Mouse (Mus musculus): Measurements from ENCODE around the gene Ypel3. TPM values are rescaled to one million over a fixed set of nuclear protein-coding genes. Genes with fewer than 3 reads are reported as not detected.

Gene Ypel3
- polyA plus RNA-seq, 1 experiment from 2014 or later = 64.6 TPM

- Histone ChIP-seq H3K4me2 (replicated peaks; ENCODE audit: low read depth) (peak overlapping the region; percentile 40), H3K9ac (ENCODE audit: low read depth, low read length) (0 out of 2 replicates have a peak overlapping the region, but pooled peaks have one; percentile 31), H3K9me3 (ENCODE audit: control insufficient read depth) (no peaks in the 10 kb centered on the region), H3K4me3 (ENCODE audit: low read depth, low read length) (peak overlapping the region; percentile 14; the same call in 1 of the 2 replicates), H3K36me3 (ENCODE audit: control insufficient read depth, insufficient read depth) (no peaks in the 10 kb centered on the region), H3K27ac (ENCODE audit: low read depth, low read length) (no peak overlapping the region), H3K27me3 (replicated peaks; ENCODE audit: control insufficient read depth, insufficient read depth, low read length) (no peaks in the 10 kb centered on the region), H3K4me1 (replicated peaks; ENCODE audit: control insufficient read depth, insufficient read depth, low read length) (peaks cover 5% of the 10 kb centered on the region; the same call in 1 of the 2 replicates)
- TF ChIP-seq CTCF (IDR thresholded peaks at IDR 0.05; ENCODE audit: low read depth) = peak; percentile 91
- under 1% methylated on average over 9 of the region's 9 CpGs for WGBS
- peak; percentile 62 for ATAC-seq
Observed at GRCm38 (mm10) chr7:126754866-126755265, 21.9 kb upstream of the Ypel3 start.

- H3K9ac ChIP-seq (ENCODE audit: low read depth, low read length) = no peak overlapping the region
- ATAC-seq = no peak
Observed at GRCm38 (mm10) chr7:126758539-126758938, 18.2 kb upstream of the Ypel3 start.

DNA sequence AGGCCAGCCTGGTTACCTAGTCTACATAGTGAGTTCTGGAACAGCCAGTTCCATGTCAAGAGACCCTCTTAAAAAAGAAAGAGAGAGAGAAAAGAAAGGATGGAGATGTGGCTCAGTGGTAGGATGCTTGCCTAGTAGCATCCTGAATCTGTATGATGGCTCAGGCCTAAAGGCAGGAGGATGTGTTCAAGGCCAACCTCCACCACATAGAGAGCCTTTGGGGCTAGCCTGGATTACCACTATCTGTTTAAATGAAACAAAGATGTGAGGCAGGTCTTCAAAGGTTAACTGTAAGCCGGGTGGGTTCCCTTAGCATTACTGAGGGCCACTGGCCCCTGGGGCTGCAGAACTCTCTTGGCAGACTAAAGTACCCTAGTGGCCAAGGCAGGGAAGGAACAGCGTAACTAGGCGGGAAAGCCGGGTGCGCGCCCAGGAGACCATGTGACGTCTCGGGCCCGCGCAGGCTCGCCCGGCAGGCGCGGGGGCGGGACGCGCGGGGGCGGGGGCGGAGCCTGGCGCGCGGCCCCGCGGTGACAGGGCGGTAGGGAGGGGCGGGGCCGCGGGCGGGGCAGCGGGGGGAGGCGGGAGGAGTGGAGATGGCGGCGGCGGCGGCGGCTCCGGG lies 17.6 kb upstream of the Ypel3 start, which contains the start of gene Mapk3:
Mapk3 (plus strand) TSS at position 552 of the 622 bp plus-strand sequence.
- WGBS = 1% methylated on average over 15 of the region's 38 CpGs
- ATAC-seq = peak; percentile 66
- TF ChIP-seq CTCF (IDR thresholded peaks at IDR 0.05; ENCODE audit: low read depth) = peak; percentile 83

More at GRCm38 (mm10) chr7:126758539-126758938, 18.2 kb upstream of the Ypel3 start:
- Histone ChIP-seq H3K4me2 (replicated peaks; ENCODE audit: low read depth) (no peak overlapping the region), H3K27ac (ENCODE audit: low read depth, low read length) (no peak overlapping the region), H3K4me1 (replicated peaks; ENCODE audit: control insufficient read depth, insufficient read depth, low read length) (peaks cover 19% of the 10 kb centered on the region), H3K4me3 (ENCODE audit: low read depth, low read length) (no peak overlapping the region), H3K36me3 (ENCODE audit: control insufficient read depth, insufficient read depth) (peaks cover 17% of the 10 kb centered on the region), H3K9me3 (ENCODE audit: control insufficient read depth) (no peaks in the 10 kb centered on the region), H3K27me3 (replicated peaks; ENCODE audit: control insufficient read depth, insufficient read depth, low read length) (no peaks in the 10 kb centered on the region)
- WGBS = 72% methylated on average over 7 of the region's 7 CpGs
- no peak for TF ChIP-seq CTCF (IDR thresholded peaks at IDR 0.05; ENCODE audit: low read depth)

GRCm38 (mm10) chr7:126759672-126760390 lies 16.9 kb upstream of the Ypel3 start:
- under 1% methylated on average over 23 of the region's 24 CpGs for WGBS
- Histone ChIP-seq H3K9ac (ENCODE audit: low read depth, low read length) (peak overlapping the region; percentile 83), H3K4me1 (replicated peaks; ENCODE audit: control insufficient read depth, insufficient read depth, low read length) (peaks cover 14% of the 10 kb centered on the region; the same call in 1 of the 2 replicates), H3K4me2 (replicated peaks; ENCODE audit: low read depth) (peak overlapping the region; percentile 88), H3K36me3 (ENCODE audit: control insufficient read depth, insufficient read depth) (peaks cover 30% of the 10 kb centered on the region), H3K4me3 (ENCODE audit: low read depth, low read length) (peak overlapping the region; percentile 88), H3K9me3 (ENCODE audit: control insufficient read depth) (no peaks in the 10 kb centered on the region), H3K27me3 (replicated peaks; ENCODE audit: control insufficient read depth, insufficient read depth, low read length) (no peaks in the 10 kb centered on the region), H3K27ac (ENCODE audit: low read depth, low read length) (peak overlapping the region; percentile 95)
- TF ChIP-seq CTCF (IDR thresholded peaks at IDR 0.05; ENCODE audit: low read depth) = no peak
- peak; percentile 13; the same call in 1 of the 2 replicates for ATAC-seq

More for the DNA sequence above, 17.6 kb upstream of the Ypel3 start, which contains the start of gene Mapk3:
- H3K9ac ChIP-seq (ENCODE audit: low read depth, low read length) = peak within 1 kb of the TSS; percentile 83
- no peaks in the 10 kb centered on the region for H3K9me3 ChIP-seq (ENCODE audit: control insufficient read depth)
- peak within 1 kb of the TSS; percentile 88 for H3K4me3 ChIP-seq (ENCODE audit: low read depth, low read length)
- peaks cover 19% of the 10 kb centered on the region for H3K4me1 ChIP-seq (replicated peaks; ENCODE audit: control insufficient read depth, insufficient read depth, low read length)
- H3K36me3 ChIP-seq (ENCODE audit: control insufficient read depth, insufficient read depth) = peaks cover 23% of the 10 kb centered on the region
- H3K4me2 ChIP-seq (replicated peaks; ENCODE audit: low read depth) = peak within 1 kb of the TSS; percentile 88
- no peaks in the 10 kb centered on the region for H3K27me3 ChIP-seq (replicated peaks; ENCODE audit: control insufficient read depth, insufficient read depth, low read length)
- peak within 1 kb of the TSS; percentile 95 for H3K27ac ChIP-seq (ENCODE audit: low read depth, low read length)

DNA sequence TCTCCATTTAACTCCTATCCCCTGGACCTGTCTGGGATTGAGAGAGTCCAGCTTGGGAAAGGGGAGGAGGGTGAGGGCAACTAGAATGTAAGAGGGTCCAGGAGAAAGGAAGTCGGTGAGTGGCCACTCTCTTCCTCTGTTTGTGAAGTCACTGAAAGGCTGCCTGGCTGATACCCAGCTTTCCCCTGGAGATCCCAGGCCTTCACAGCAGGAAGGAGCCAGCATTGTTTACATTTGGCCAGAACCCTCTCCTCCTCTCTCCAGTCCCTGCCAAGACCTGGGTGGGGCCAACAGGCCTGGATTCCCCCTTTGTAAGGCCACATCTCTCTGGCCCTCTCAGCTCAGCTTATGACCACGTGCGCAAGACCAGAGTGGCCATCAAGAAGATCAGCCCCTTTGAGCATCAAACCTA lies 16.4 kb upstream of the Ypel3 start:
- Histone ChIP-seq H3K36me3 (ENCODE audit: control insufficient read depth, insufficient read depth) (peaks cover 36% of the 10 kb centered on the region), H3K4me3 (ENCODE audit: low read depth, low read length) (peak overlapping the region; percentile 88), H3K27me3 (replicated peaks; ENCODE audit: control insufficient read depth, insufficient read depth, low read length) (no peaks in the 10 kb centered on the region), H3K9me3 (ENCODE audit: control insufficient read depth) (no peaks in the 10 kb centered on the region), H3K27ac (ENCODE audit: low read depth, low read length) (peak overlapping the region; percentile 95), H3K4me2 (replicated peaks; ENCODE audit: low read depth) (peak overlapping the region; percentile 88), H3K4me1 (replicated peaks; ENCODE audit: control insufficient read depth, insufficient read depth, low read length) (peaks cover 14% of the 10 kb centered on the region; the same call in 1 of the 2 replicates), H3K9ac (ENCODE audit: low read depth, low read length) (peak overlapping the region; percentile 83)
- TF ChIP-seq CTCF (IDR thresholded peaks at IDR 0.05; ENCODE audit: low read depth) = no peak
- ATAC-seq = peak; percentile 36
- 15% methylated on average over 3 of the region's 3 CpGs for WGBS

DNA sequence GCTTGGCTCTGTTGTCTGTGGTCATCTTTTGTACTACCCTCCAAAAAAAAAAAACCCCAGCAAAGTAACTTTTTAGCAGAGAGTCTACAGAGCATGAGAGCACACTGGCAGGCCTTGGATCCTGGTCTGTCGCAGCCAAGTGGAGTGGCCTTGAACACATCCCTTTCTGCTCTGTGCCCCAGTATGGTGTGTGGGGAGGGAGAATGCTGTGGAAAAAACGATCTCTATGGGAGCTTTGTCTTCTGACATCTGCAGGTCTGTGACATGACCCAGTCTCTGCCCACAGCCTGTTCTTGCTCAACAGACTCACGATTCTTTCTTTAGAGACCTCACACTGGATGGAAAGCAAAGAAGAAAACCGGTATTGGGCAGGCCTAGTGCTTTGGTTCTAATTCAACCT lies 15.8 kb upstream of the Ypel3 start:
- 25% methylated on average over 4 of the region's 4 CpGs for WGBS
- Histone ChIP-seq H3K9ac (ENCODE audit: low read depth, low read length) (no peak overlapping the region), H3K9me3 (ENCODE audit: control insufficient read depth) (no peaks in the 10 kb centered on the region), H3K36me3 (ENCODE audit: control insufficient read depth, insufficient read depth) (peaks cover 41% of the 10 kb centered on the region), H3K27ac (ENCODE audit: low read depth, low read length) (peak overlapping the region; percentile 95), H3K4me2 (replicated peaks; ENCODE audit: low read depth) (peak overlapping the region; percentile 88), H3K27me3 (replicated peaks; ENCODE audit: control insufficient read depth, insufficient read depth, low read length) (no peaks in the 10 kb centered on the region), H3K4me1 (replicated peaks; ENCODE audit: control insufficient read depth, insufficient read depth, low read length) (peaks cover 14% of the 10 kb centered on the region; the same call in 1 of the 2 replicates), H3K4me3 (ENCODE audit: low read depth, low read length) (peak overlapping the region; percentile 88)
- TF ChIP-seq CTCF (IDR thresholded peaks at IDR 0.05; ENCODE audit: low read depth) = no peak
- no peak for ATAC-seq

Measured in intestine, postnatal 0 days (tissue).